Mouse (Mus musculus): ENCODE data around the gene Usp33. TPM values are rescaled to one million over a fixed set of nuclear protein-coding genes. Genes with fewer than 3 reads are reported as not detected.

Gene Usp33
- polyA plus RNA-seq, 1 experiment from 2014 or later: 87.9 TPM

DNA sequence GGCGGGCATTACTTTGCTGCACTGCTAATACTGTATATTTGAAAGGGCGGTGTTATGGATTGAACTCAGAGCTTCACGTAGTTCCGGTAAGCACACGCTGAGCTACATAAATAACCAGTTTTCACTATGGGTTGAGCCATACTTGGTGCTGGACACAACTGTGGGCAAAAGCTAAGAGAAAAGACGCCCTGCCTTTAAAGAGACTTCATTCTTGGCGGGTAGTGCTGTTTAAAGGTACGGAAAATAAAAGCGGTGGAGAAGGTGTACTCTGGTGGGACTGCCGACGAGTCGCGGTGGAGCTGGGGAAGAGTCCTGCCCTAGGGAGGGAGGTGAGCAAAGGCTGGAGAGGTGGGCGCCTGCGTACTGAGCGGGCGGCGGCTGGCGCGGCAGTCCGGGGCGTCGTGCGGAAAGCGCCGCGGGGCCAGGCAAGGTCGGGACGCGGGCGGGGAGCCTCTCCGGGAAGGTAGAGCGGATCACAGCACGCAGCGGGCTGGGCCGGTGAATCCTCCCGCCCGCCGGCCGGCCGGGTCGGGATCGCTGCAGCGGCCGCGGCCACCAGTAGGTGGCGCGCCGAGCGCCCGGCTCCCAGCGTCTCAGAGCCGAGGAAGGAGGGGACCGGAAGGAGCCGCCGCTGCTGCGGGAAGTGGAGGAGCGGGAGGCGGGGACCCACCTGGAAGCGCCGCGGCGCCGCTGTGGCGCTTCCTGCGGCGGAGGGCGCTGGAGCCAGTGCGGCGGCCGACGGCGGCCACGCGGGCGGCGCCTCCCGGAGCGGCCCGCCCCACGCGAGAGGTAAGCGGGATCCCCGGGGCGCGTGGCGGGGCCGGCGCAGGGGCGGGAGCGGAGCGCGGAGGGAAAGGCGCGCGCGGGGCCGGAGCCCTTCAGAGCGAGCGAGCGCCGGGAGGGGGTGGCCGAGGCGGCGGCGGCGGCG lies 49.3 kb downstream of the Usp33 start, which contains the start of gene Zzz3:
Gene Zzz3 (plus strand): TSS at position 124 of the 928 bp plus-strand sequence.
- peak within 1 kb of the TSS; percentile 85 for H3K4me2 ChIP-seq
- no peaks in the 10 kb centered on the region for H3K9me3 ChIP-seq
- H3K36me3 ChIP-seq: peaks cover 16% of the 10 kb centered on the region
- H3K4me3 ChIP-seq: peak within 1 kb of the TSS; percentile 77
- peak within 1 kb of the TSS; percentile 95 for H3K9ac ChIP-seq
- peak; percentile 94 for ATAC-seq (ENCODE audit: low read depth)
- H3K4me1 ChIP-seq (replicated peaks): peaks cover 37% of the 10 kb centered on the region
- H3K27ac ChIP-seq (replicated peaks): peak within 1 kb of the TSS; percentile 99
- H3K27me3 ChIP-seq: no peaks in the 10 kb centered on the region
- under 1% methylated on average over 88 of the region's 108 CpGs for WGBS

DNA sequence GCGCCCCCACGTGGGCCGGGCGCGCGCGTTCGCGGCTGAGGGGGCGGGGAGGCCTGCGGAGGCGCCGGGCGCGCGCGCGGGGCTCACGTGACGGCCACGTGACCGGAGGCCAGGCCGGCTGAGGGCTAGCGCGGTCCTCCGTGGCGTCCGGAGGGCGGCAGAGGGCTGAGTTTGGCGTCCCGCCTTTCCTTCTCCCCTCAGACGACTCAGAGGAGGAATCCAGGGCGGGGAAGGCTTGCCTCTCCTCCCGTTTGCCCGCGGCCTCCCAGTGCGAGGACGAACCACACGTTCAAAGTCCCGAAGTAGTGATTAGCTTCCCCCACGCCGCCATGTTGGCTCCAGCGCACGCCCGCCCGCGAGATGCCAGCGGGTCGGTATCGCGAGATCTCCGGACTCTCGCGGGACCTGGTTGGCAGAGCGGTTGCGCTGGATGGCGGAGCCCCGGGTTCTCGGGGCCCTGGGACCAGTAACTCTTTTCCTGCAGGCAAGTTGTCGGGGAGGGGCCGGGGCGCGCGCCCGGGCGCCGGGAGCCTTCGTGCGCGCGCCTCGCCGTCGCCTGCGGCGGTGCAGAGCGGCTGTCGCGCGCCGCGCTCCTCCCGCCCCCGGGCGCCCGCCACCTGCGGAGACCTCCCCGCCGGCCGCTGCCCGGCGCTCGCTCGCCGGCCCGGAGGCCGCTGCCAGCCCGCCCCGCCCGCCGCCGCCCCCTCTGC lies 50.2 kb downstream of the Usp33 start:
- Histone ChIP-seq H3K9ac (peak overlapping the region; percentile 95), H3K4me3 (peak overlapping the region; percentile 77), H3K4me2 (peak overlapping the region; percentile 85), H3K9me3 (no peaks in the 10 kb centered on the region), H3K27ac (replicated peaks) (peak overlapping the region; percentile 99), H3K36me3 (peaks cover 10% of the 10 kb centered on the region), H3K4me1 (replicated peaks) (peaks cover 38% of the 10 kb centered on the region), H3K27me3 (no peaks in the 10 kb centered on the region)
- peak; percentile 93 for ATAC-seq (ENCODE audit: low read depth)
- under 1% methylated on average over 70 of the region's 102 CpGs for WGBS

DNA sequence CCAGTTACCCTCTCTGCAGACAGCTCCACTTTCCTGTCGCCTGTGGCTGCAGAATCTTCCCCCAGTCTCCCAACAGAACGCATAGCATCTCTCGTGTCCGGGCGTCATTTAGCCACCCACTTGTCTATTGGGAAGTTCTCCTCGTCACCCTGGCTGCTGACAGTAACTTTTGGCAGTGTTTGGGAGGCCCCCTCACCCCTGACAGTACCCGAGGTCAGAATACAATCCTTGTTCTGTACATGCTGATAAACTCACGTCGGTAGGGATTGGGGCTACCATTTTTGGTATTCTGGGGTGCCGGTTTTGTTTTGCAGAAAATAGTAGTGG lies 50.7 kb downstream of the Usp33 start:
- Histone ChIP-seq H3K27ac (replicated peaks) (peak overlapping the region; percentile 99), H3K4me3 (peak overlapping the region; percentile 77), H3K27me3 (no peaks in the 10 kb centered on the region), H3K9me3 (no peaks in the 10 kb centered on the region), H3K36me3 (peaks cover 7% of the 10 kb centered on the region), H3K4me1 (replicated peaks) (peaks cover 43% of the 10 kb centered on the region), H3K9ac (peak overlapping the region; percentile 95), H3K4me2 (peak overlapping the region; percentile 85)
- WGBS: 2% methylated on average over 10 of the region's 10 CpGs
- ATAC-seq (ENCODE audit: low read depth): peak; percentile 24

DNA sequence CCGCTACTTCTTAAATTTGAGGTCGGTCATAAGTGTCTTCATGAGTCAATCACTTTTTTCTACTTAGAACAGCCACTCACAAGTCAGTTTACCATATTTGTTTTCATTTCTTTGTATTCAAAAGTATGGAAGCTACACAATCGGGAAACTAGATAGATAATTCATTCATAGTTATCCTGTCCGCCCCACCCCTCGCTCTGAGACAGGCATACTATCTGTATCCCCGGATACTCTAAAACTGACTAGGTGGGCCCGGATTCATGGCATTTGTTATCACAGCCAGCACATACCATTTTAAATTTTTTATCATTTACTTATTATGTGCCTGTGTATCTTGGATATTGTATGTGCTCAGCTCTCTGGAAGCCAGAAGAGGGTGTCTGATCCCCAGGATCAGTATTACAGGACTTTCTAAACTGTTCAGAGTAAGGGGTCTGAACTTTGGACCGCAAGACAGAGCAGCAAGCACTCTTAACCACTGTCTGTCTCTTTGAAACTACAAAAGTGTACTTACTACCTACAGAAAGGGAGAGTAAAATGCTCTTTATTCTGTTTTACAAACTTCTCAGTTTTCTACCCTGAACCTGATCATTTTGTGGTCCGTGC lies 51.2 kb downstream of the Usp33 start:
- Histone ChIP-seq H3K9ac (peak overlapping the region; percentile 95), H3K27me3 (no peaks in the 10 kb centered on the region), H3K4me2 (peak overlapping the region; percentile 85), H3K9me3 (no peaks in the 10 kb centered on the region), H3K27ac (replicated peaks) (peak overlapping the region; percentile 99; the same call in 1 of the 2 replicates), H3K4me3 (peak overlapping the region; percentile 77), H3K4me1 (replicated peaks) (peaks cover 48% of the 10 kb centered on the region), H3K36me3 (peaks cover 5% of the 10 kb centered on the region)
- 65% methylated on average over 9 of the region's 9 CpGs for WGBS
- ATAC-seq (ENCODE audit: low read depth): no peak

DNA sequence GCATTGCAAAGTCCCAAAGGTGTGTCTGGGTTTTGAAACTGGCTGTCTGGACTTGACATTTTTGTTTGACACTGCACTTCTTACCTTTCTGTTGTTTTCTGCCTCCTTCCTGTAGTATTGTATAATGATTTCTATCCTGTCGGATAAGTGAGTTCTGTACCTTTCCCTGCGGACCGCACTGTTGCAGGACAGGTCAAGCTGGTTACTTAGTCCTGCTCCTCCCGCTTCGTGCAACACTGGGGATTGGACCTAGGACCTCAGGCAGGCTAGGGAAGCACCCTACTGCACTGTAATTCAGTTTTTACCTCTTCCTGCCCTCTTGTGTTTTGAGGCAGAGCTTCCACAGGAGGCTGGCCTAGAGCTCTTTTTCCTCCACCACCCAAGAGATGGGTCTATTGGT lies 54.2 kb downstream of the Usp33 start:
- H3K27me3 ChIP-seq: no peaks in the 10 kb centered on the region
- no peak overlapping the region for H3K4me3 ChIP-seq
- H3K4me1 ChIP-seq (replicated peaks): peaks cover 51% of the 10 kb centered on the region
- 87% methylated on average over 5 of the region's 5 CpGs for WGBS
- no peak overlapping the region for H3K9ac ChIP-seq
- no peaks in the 10 kb centered on the region for H3K9me3 ChIP-seq
- no peak for ATAC-seq (ENCODE audit: low read depth)
- no peak overlapping the region for H3K27ac ChIP-seq (replicated peaks)
- no peak overlapping the region for H3K4me2 ChIP-seq
- H3K36me3 ChIP-seq: no peaks in the 10 kb centered on the region

DNA sequence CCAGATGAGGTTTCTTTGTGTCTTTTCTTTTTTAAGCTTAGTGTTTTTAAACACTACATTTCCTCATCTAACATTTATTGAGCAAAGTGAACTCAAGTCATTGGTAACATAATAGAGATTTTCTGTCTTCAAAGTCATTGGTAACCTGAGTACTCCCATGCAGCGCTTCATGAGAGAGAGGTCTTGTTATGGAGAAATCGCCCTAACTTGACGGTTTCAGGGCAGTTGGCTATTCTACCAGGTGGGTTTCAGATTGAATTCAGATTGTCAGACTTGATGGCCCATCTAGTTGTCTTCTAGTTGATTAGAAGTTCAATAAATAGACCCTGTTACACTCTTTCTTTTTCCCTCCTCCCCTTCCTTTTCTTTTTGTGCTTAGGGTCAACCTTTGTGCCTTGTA lies 54.6 kb downstream of the Usp33 start:
- no peak overlapping the region for H3K27ac ChIP-seq (replicated peaks)
- no peaks in the 10 kb centered on the region for H3K27me3 ChIP-seq
- 81% methylated on average over 3 of the region's 3 CpGs for WGBS
- no peak overlapping the region for H3K4me2 ChIP-seq
- H3K9me3 ChIP-seq: no peaks in the 10 kb centered on the region
- no peak overlapping the region for H3K9ac ChIP-seq
- H3K4me3 ChIP-seq: no peak overlapping the region
- ATAC-seq (ENCODE audit: low read depth): no peak
- peaks cover 51% of the 10 kb centered on the region for H3K4me1 ChIP-seq (replicated peaks)
- no peaks in the 10 kb centered on the region for H3K36me3 ChIP-seq

DNA sequence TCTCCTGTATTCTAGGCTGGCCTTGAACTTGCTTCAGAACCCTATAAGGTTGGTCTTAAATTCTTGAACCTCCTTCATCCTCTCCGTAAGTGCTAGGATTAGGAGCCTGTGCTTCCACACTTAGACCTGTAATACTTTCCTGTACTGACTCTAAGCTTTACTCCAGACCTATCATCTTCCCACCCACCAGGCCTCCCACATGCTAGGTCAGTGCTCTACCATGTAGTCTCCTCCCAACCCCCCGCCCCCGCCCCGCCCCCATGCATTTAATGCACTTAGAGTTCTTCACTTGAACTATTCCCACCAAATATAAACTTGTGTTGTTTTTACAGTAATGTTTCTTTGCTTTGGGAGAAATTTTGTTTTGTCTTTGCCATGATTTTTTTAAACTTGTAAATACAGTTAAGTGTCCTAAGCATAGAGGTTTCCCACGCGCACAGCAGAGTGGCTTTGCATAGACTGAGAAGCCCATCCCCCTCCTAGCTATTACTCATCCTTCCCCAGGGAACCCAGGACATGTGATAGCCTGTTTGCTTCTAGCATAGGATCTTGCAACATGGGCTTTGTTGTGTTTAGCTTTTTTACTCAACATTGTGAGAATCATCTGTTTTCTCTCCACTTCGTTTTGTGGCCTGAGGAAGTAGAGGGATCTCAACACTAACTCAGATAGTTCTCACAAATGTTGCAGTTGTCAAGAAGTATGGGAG lies 55.8 kb downstream of the Usp33 start:
- H3K9ac ChIP-seq: no peak overlapping the region
- WGBS: 73% methylated on average over 7 of the region's 7 CpGs
- no peak overlapping the region for H3K4me2 ChIP-seq
- H3K4me1 ChIP-seq (replicated peaks): peaks cover 48% of the 10 kb centered on the region
- no peak overlapping the region for H3K4me3 ChIP-seq
- no peak overlapping the region; the same call in 1 of the 2 replicates for H3K27ac ChIP-seq (replicated peaks)
- H3K27me3 ChIP-seq: no peaks in the 10 kb centered on the region
- H3K36me3 ChIP-seq: no peaks in the 10 kb centered on the region
- ATAC-seq (ENCODE audit: low read depth): no peak
- H3K9me3 ChIP-seq: no peaks in the 10 kb centered on the region

DNA sequence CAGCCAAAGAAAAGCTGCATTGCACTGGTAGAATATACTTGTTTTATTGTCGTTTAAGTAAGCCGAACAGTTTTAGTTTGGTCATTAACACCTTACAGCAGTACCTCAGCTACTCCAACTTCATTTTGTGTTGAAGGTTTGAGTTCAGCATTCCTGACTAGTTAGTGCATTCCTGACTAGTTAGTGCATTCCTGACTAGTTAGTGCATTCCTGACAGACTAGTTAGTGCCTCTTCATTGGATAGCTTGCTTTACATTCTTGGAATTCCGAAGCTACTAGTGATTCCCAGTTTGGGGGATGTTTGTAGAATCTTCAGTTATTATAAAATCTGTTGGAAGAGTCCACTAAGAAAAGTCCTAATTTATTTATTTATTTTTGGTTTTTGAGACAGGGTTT lies 56.4 kb downstream of the Usp33 start:
- Histone ChIP-seq H3K27me3 (no peaks in the 10 kb centered on the region), H3K4me3 (no peak overlapping the region), H3K36me3 (no peaks in the 10 kb centered on the region), H3K9me3 (no peaks in the 10 kb centered on the region), H3K4me1 (replicated peaks) (peaks cover 42% of the 10 kb centered on the region), H3K9ac (no peak overlapping the region), H3K27ac (replicated peaks) (no peak overlapping the region), H3K4me2 (no peak overlapping the region)
- ATAC-seq (ENCODE audit: low read depth): no peak
- WGBS: 90% methylated on average over 3 of the region's 3 CpGs

DNA sequence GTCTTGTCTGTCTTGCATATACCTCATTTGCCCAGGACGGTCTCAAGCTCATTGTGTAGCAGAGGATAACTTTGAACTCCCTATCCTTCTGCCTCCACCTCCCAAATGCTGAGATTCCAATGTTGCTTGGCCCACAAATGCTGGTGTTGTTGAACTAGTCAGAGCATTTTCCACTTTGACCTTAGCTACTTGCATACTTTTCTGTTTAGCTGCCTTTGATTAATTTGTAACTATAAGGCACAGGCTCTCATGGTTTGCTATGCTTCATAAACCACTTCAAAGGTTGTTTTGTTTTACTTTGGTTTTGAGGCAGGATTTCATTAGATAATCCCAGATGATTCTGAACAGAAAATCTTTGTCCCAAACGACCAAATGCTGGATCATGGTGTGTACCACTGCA lies 57.5 kb downstream of the Usp33 start:
- Histone ChIP-seq H3K27ac (replicated peaks) (no peak overlapping the region), H3K4me1 (replicated peaks) (peaks cover 32% of the 10 kb centered on the region), H3K4me3 (no peak overlapping the region), H3K36me3 (no peaks in the 10 kb centered on the region), H3K9ac (no peak overlapping the region), H3K27me3 (no peaks in the 10 kb centered on the region), H3K9me3 (no peaks in the 10 kb centered on the region), H3K4me2 (no peak overlapping the region)
- WGBS: 85% methylated on average over 2 of the region's 2 CpGs
- ATAC-seq (ENCODE audit: low read depth): no peak

DNA sequence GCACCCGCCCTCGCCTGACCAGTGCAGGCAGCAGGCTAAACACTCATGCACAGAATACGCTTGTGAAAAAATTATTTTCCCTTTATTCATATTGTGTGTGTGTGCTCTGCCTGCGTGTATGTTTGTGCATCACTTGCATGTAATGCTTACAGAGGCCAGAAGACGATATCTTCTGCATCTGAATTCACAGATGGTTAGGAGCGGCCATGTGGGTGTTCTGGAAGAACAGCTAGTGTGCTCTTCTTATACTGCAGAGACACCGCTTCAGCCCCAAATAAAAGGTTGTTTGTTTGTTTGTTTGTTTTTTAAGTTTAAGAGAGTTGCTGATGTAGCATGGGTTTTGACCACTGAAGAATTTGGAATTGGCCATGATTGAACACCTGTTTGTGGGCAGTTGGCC lies 59.1 kb downstream of the Usp33 start:
- no peak overlapping the region for H3K4me2 ChIP-seq
- no peak overlapping the region for H3K27ac ChIP-seq (replicated peaks)
- H3K4me1 ChIP-seq (replicated peaks): peaks cover 27% of the 10 kb centered on the region
- no peaks in the 10 kb centered on the region for H3K36me3 ChIP-seq
- whole genome bisulfite sequencing: 94% methylated on average over 7 of the region's 7 CpGs
- no peak overlapping the region for H3K9ac ChIP-seq
- H3K27me3 ChIP-seq: no peaks in the 10 kb centered on the region
- ATAC-seq (ENCODE audit: low read depth): no peak
- H3K4me3 ChIP-seq: no peak overlapping the region
- H3K9me3 ChIP-seq: no peaks in the 10 kb centered on the region

DNA sequence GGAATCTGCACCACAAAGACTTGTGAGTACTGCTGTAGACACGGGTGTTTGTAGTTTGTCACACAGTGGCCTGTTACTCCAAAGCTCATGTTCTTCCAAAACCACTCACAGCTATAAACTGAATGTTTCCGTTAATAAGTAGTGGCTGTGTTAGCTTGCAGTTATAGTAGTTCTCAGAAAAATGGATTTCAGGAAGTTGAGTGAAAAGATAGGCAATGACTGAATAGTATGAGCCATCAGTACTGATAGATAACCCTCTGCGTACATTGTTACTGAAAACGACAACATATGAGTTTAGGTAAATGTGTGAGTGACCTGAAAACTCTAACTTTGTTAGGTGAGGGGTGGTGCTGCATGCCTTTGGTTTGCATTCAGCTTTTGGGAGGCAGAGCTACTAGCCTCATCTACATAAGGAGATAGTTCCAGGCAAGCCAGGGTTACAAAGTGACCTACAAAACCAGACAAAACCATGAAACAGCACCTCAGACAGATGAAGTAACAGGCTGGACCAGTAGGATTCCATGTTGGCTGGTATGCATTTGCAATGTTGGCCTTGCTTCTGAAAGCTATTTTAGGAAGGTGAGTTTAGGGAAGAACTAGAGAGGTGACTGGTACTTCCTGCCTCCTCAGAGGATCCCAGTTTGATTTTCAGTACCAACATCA lies 59.8 kb downstream of the Usp33 start:
- Histone ChIP-seq H3K4me2 (no peak overlapping the region), H3K27ac (replicated peaks) (no peak overlapping the region), H3K9ac (no peak overlapping the region), H3K36me3 (no peaks in the 10 kb centered on the region), H3K9me3 (no peaks in the 10 kb centered on the region), H3K4me1 (replicated peaks) (peaks cover 27% of the 10 kb centered on the region), H3K27me3 (no peaks in the 10 kb centered on the region), H3K4me3 (no peak overlapping the region)
- ATAC-seq (ENCODE audit: low read depth): no peak
- WGBS: 85% methylated on average over 4 of the region's 4 CpGs

All from neural tube, embryonic 13.5 days (tissue).